Mouse (Mus musculus): ENCODE data around the gene Dlx4. TPM values are rescaled to one million over a fixed set of nuclear protein-coding genes. Genes with fewer than 3 reads are reported as not detected.
A peak's percentile ranks its signal among the peaks of the same experiment; 100 is the strongest.

Gene Dlx4
- 3.1 and 3.2 TPM in 2 replicates for polyA plus RNA-seq (2014; fragmentation: Nextera tagmentation; extraction: Ambion mirVana)

DNA sequence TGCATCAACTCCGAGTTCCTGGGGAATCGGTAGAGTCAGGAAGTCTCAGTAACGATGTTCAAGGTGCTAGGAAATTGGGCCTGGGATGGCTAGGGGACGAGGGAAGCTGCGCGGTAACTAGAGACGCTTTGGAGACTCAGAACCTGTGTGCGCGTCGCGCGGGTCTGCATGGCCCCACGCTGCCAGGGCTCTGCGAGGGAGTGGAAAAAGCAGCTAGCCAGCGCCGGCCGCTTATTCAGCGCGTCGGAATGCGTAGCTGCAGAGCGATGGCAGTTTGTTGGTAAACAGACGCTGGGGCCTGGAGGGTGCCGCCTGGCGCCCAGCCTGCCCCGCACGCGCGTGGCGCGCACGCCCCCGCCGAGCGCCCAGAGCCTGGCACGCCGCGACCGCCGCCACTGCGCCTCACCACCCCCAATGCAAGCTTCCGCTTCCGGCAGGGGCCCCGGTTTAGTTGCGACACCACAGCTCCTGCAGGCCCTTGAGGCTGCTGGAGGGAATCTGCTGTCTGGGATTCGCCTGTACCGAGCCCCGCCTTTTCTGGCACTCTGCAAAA lies at the start of gene Dlx4:
Gene Dlx4, minus strand, starts transcription at position 413 of the 553 bp plus-strand sequence.
- H3K4me3 ChIP-seq (ENCODE audit: low read depth, low read length) = peak within 1 kb of the TSS; percentile 45
- WGBS = 0% methylated on average over 23 of the region's 48 CpGs
- ATAC-seq (ENCODE audit: low read depth) (peak; percentile 42; the same call in 1 of the 2 replicates), DNase-seq (ENCODE audit: low spot score) (peak; percentile 80)
- H3K27me3 ChIP-seq (replicated peaks; ENCODE audit: control insufficient read depth, insufficient read depth, low read length) = peaks cover 98% of the 10 kb centered on the region
- H3K9ac ChIP-seq (ENCODE audit: low read depth, low read length) = peak within 1 kb of the TSS; percentile 58
- no peaks in the 10 kb centered on the region for H3K36me3 ChIP-seq (ENCODE audit: control insufficient read depth, insufficient read depth, low read length)
- peak within 1 kb of the TSS; percentile 89 for H3K4me2 ChIP-seq (ENCODE audit: low read depth, low read length)
- H3K9me3 ChIP-seq (ENCODE audit: control insufficient read depth, low read length) = no peaks in the 10 kb centered on the region
- H3K4me1 ChIP-seq (ENCODE audit: control insufficient read depth, insufficient read depth, low read length) = peaks cover 14% of the 10 kb centered on the region
- peak within 1 kb of the TSS; percentile 2; the same call in 1 of the 2 replicates for H3K27ac ChIP-seq (replicated peaks; ENCODE audit: low read depth, low read length)

GRCm38 (mm10) chr11:95189863-95190262 lies 43.8 kb upstream of the Dlx4 start:
- ATAC-seq (ENCODE audit: low read depth) = no peak
- Histone ChIP-seq H3K4me3 (ENCODE audit: low read depth, low read length) (no peak overlapping the region), H3K36me3 (ENCODE audit: control insufficient read depth, insufficient read depth, low read length) (no peaks in the 10 kb centered on the region), H3K9ac (ENCODE audit: low read depth, low read length) (no peak overlapping the region), H3K27ac (replicated peaks; ENCODE audit: low read depth, low read length) (no peak overlapping the region), H3K4me1 (ENCODE audit: control insufficient read depth, insufficient read depth, low read length) (peaks cover 10% of the 10 kb centered on the region), H3K4me2 (ENCODE audit: low read depth, low read length) (no peak overlapping the region), H3K9me3 (ENCODE audit: control insufficient read depth, low read length) (no peaks in the 10 kb centered on the region), H3K27me3 (replicated peaks; ENCODE audit: control insufficient read depth, insufficient read depth, low read length) (no peaks in the 10 kb centered on the region)
- DNase-seq (ENCODE audit: low spot score) = no peak
- 50% methylated on average over 11 of the region's 11 CpGs for WGBS

DNA sequence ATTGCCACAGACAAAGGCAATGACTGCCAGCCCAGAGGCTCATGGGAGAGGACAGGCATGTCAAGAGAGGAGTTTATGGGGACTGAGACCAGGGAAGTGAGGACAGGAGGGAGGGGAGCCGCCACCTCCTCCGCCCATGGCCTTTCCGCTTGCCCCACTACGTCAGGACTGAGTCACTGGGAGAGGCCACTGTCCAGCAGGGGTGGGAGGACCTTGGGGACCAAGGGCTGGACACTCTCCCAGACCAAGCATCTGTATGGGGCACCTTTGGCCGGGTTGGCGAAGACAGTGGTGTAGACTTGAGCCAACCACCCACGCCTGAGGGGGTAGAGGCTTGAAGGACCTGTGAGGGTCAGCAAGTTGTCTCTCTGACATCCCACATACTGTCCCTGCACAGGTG lies 40.8 kb upstream of the Dlx4 start:
- Histone ChIP-seq H3K27me3 (replicated peaks; ENCODE audit: control insufficient read depth, insufficient read depth, low read length) (no peaks in the 10 kb centered on the region), H3K9me3 (ENCODE audit: control insufficient read depth, low read length) (no peaks in the 10 kb centered on the region), H3K36me3 (ENCODE audit: control insufficient read depth, insufficient read depth, low read length) (no peaks in the 10 kb centered on the region), H3K27ac (replicated peaks; ENCODE audit: low read depth, low read length) (no peak overlapping the region), H3K4me1 (ENCODE audit: control insufficient read depth, insufficient read depth, low read length) (peaks cover 22% of the 10 kb centered on the region), H3K4me3 (ENCODE audit: low read depth, low read length) (no peak overlapping the region), H3K4me2 (ENCODE audit: low read depth, low read length) (no peak overlapping the region), H3K9ac (ENCODE audit: low read depth, low read length) (no peak overlapping the region)
- no peak for DNase-seq (ENCODE audit: low spot score)
- ATAC-seq (ENCODE audit: low read depth) = no peak
- WGBS = 93% methylated on average over 7 of the region's 7 CpGs

GRCm38 (mm10) chr11:95185700-95186099 lies 39.6 kb upstream of the Dlx4 start:
- ATAC-seq (ENCODE audit: low read depth) (peak; percentile 35; the same call in 1 of the 2 replicates), DNase-seq (ENCODE audit: low spot score) (no peak)
- Histone ChIP-seq H3K9me3 (ENCODE audit: control insufficient read depth, low read length) (no peaks in the 10 kb centered on the region), H3K27ac (replicated peaks; ENCODE audit: low read depth, low read length) (no peak overlapping the region), H3K4me1 (ENCODE audit: control insufficient read depth, insufficient read depth, low read length) (peaks cover 24% of the 10 kb centered on the region), H3K27me3 (replicated peaks; ENCODE audit: control insufficient read depth, insufficient read depth, low read length) (no peaks in the 10 kb centered on the region), H3K36me3 (ENCODE audit: control insufficient read depth, insufficient read depth, low read length) (no peaks in the 10 kb centered on the region), H3K4me3 (ENCODE audit: low read depth, low read length) (no peak overlapping the region), H3K4me2 (ENCODE audit: low read depth, low read length) (no peak overlapping the region), H3K9ac (ENCODE audit: low read depth, low read length) (0 out of 2 replicates have a peak overlapping the region, but pooled peaks have one; percentile 12)
- 22% methylated on average over 11 of the region's 11 CpGs for WGBS

- no peaks in the 10 kb centered on the region for H3K27me3 ChIP-seq (replicated peaks; ENCODE audit: control insufficient read depth, insufficient read depth, low read length)
- H3K9ac ChIP-seq (ENCODE audit: low read depth, low read length) = no peak overlapping the region
- ATAC-seq (ENCODE audit: low read depth) = no peak; the same call in 1 of the 2 replicates
- no peak overlapping the region for H3K27ac ChIP-seq (replicated peaks; ENCODE audit: low read depth, low read length)
- no peak overlapping the region for H3K4me2 ChIP-seq (ENCODE audit: low read depth, low read length)
- DNase-seq (ENCODE audit: low spot score) = no peak
- WGBS = 22% methylated on average over 5 of the region's 5 CpGs
- H3K9me3 ChIP-seq (ENCODE audit: control insufficient read depth, low read length) = no peaks in the 10 kb centered on the region
- H3K4me1 ChIP-seq (ENCODE audit: control insufficient read depth, insufficient read depth, low read length) = peaks cover 25% of the 10 kb centered on the region
- H3K36me3 ChIP-seq (ENCODE audit: control insufficient read depth, insufficient read depth, low read length) = no peaks in the 10 kb centered on the region
- no peak overlapping the region for H3K4me3 ChIP-seq (ENCODE audit: low read depth, low read length)
These were observed 38.5 kb upstream of the Dlx4 start for GRCm38 (mm10) chr11:95184561-95184960.

DNA sequence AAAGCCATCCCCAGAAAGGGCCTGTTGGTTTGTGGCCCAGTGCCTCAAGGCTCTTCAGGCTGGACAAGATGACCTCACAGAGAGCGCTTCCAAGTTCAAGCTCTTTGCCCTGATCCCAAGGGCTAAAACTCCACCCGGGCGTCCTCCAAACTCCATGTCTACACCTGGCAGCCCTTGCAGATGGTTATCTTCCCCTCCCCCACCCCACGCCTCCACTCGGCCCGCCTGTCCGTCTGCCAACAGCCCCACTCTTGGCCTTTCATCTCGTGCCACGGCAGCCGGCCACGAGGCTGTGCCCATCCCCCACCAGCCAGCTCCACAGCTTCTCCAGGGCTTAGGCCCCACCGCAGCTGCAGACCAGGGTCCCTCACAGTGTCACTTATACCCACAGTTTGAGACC lies 33.2 kb upstream of the Dlx4 start:
- Histone ChIP-seq H3K27me3 (replicated peaks; ENCODE audit: control insufficient read depth, insufficient read depth, low read length) (no peaks in the 10 kb centered on the region), H3K9me3 (ENCODE audit: control insufficient read depth, low read length) (no peaks in the 10 kb centered on the region), H3K4me3 (ENCODE audit: low read depth, low read length) (no peak overlapping the region), H3K9ac (ENCODE audit: low read depth, low read length) (no peak overlapping the region), H3K36me3 (ENCODE audit: control insufficient read depth, insufficient read depth, low read length) (no peaks in the 10 kb centered on the region), H3K4me2 (ENCODE audit: low read depth, low read length) (no peak overlapping the region), H3K27ac (replicated peaks; ENCODE audit: low read depth, low read length) (no peak overlapping the region), H3K4me1 (ENCODE audit: control insufficient read depth, insufficient read depth, low read length) (peaks cover 12% of the 10 kb centered on the region)
- 58% methylated on average over 11 of the region's 12 CpGs for WGBS
- 0 out of 2 replicates have a peak, but pooled peaks have one; percentile 14 for ATAC-seq (ENCODE audit: low read depth)
- no peak for DNase-seq (ENCODE audit: low spot score)

GRCm38 (mm10) chr11:95165857-95166256 lies 19.8 kb upstream of the Dlx4 start:
- Histone ChIP-seq H3K27me3 (replicated peaks; ENCODE audit: control insufficient read depth, insufficient read depth, low read length) (no peaks in the 10 kb centered on the region), H3K4me2 (ENCODE audit: low read depth, low read length) (no peak overlapping the region), H3K4me3 (ENCODE audit: low read depth, low read length) (no peak overlapping the region), H3K27ac (replicated peaks; ENCODE audit: low read depth, low read length) (no peak overlapping the region), H3K9me3 (ENCODE audit: control insufficient read depth, low read length) (no peaks in the 10 kb centered on the region), H3K36me3 (ENCODE audit: control insufficient read depth, insufficient read depth, low read length) (no peaks in the 10 kb centered on the region), H3K9ac (ENCODE audit: low read depth, low read length) (no peak overlapping the region), H3K4me1 (ENCODE audit: control insufficient read depth, insufficient read depth, low read length) (no peaks in the 10 kb centered on the region)
- ATAC-seq (ENCODE audit: low read depth) (no peak), DNase-seq (ENCODE audit: low spot score) (no peak)
- 47% methylated on average over 5 of the region's 5 CpGs for WGBS

DNA sequence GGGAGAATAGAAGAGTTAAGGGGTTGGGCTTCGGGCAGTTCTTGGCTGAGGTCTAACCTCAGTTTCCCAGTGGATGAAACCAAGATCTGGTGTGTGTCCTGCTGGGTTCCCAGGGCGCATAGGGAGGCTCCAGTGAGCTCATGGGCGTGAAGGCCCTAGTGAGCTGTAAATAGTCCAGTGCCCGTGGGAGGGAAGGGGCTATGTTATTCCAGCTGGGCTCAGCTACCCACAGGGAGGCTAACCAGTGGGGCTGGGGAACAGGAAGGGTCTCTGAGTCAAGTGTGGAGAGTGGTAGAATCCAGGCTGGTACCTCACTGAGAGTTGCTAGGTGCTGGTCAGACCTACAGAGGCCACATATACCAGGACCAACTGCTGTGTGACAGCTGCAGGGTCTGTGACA lies 15.6 kb upstream of the Dlx4 start:
- Histone ChIP-seq H3K4me1 (ENCODE audit: control insufficient read depth, insufficient read depth, low read length) (no peaks in the 10 kb centered on the region), H3K4me3 (ENCODE audit: low read depth, low read length) (no peak overlapping the region), H3K9ac (ENCODE audit: low read depth, low read length) (no peak overlapping the region), H3K4me2 (ENCODE audit: low read depth, low read length) (no peak overlapping the region), H3K27ac (replicated peaks; ENCODE audit: low read depth, low read length) (no peak overlapping the region), H3K9me3 (ENCODE audit: control insufficient read depth, low read length) (no peaks in the 10 kb centered on the region), H3K27me3 (replicated peaks; ENCODE audit: control insufficient read depth, insufficient read depth, low read length) (no peaks in the 10 kb centered on the region), H3K36me3 (ENCODE audit: control insufficient read depth, insufficient read depth, low read length) (no peaks in the 10 kb centered on the region)
- WGBS = 70% methylated on average over 4 of the region's 4 CpGs
- no peak for ATAC-seq (ENCODE audit: low read depth)
- DNase-seq (ENCODE audit: low spot score) = no peak

DNA sequence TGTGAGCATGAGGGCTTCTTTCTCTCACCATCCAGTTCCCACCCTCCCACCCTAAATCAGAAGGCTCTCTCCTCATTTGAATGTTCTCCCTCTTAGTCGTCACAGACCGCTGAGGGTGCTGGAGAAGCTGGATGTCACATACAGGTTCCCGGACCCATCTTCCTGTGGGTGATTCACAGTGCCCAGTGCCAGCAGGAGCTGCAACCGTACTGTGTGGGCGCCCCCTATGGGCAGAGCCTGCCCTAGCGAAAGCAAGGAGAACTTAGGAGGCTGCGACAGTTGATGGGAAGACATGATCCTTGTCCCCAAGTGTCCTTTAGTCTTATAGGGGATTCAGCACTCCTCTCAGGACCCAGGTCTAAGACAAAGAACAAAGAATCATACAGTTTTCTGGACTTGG lies 14.6 kb upstream of the Dlx4 start:
- Histone ChIP-seq H3K4me1 (ENCODE audit: control insufficient read depth, insufficient read depth, low read length) (no peaks in the 10 kb centered on the region), H3K36me3 (ENCODE audit: control insufficient read depth, insufficient read depth, low read length) (no peaks in the 10 kb centered on the region), H3K4me3 (ENCODE audit: low read depth, low read length) (no peak overlapping the region), H3K4me2 (ENCODE audit: low read depth, low read length) (no peak overlapping the region), H3K9ac (ENCODE audit: low read depth, low read length) (no peak overlapping the region), H3K9me3 (ENCODE audit: control insufficient read depth, low read length) (no peaks in the 10 kb centered on the region), H3K27ac (replicated peaks; ENCODE audit: low read depth, low read length) (no peak overlapping the region), H3K27me3 (replicated peaks; ENCODE audit: control insufficient read depth, insufficient read depth, low read length) (no peaks in the 10 kb centered on the region)
- no peak for ATAC-seq (ENCODE audit: low read depth)
- WGBS = 57% methylated on average over 7 of the region's 7 CpGs
- DNase-seq (ENCODE audit: low spot score) = no peak

All from embryonic facial prominence, embryonic 14.5 days (tissue).